Mouse (Mus musculus): ENCODE data around the gene Sh3pxd2a. TPM values are rescaled to one million over a fixed set of nuclear protein-coding genes. Genes with fewer than 3 reads are reported as not detected.

Gene Sh3pxd2a
- polyA plus RNA-seq, 1 experiment from 2014 or later = 7.4 TPM

- H3K4me1 ChIP-seq (ENCODE audit: control insufficient read depth, insufficient read depth, low read length) = no peaks in the 10 kb centered on the region
- no peak overlapping the region for H3K9ac ChIP-seq (replicated peaks; ENCODE audit: low read length)
- DNase-seq (ENCODE audit: low spot score) = no peak
- no peak overlapping the region for H3K27ac ChIP-seq (replicated peaks; ENCODE audit: low read depth, low read length)
- H3K4me2 ChIP-seq (ENCODE audit: low read depth, low read length) = no peak overlapping the region
- no peaks in the 10 kb centered on the region for H3K27me3 ChIP-seq (ENCODE audit: control insufficient read depth, insufficient read depth, low read length)
- no peak for ATAC-seq (replicated peaks; ENCODE audit: insufficient number of reproducible peaks, low FRiP score, low TSS enrichment, low read depth)
- no peaks in the 10 kb centered on the region for H3K36me3 ChIP-seq (replicated peaks; ENCODE audit: control insufficient read depth, insufficient read depth, low read depth, low read length)
- H3K9me3 ChIP-seq (replicated peaks; ENCODE audit: control insufficient read depth, low read length) = no peaks in the 10 kb centered on the region
- no peak overlapping the region for H3K4me3 ChIP-seq (ENCODE audit: low read depth, low read length)
- WGBS = 93% methylated on average over 5 of the region's 5 CpGs
Measured at GRCm38 (mm10) chr19:47216766-47217165, 247.4 kb downstream of the Sh3pxd2a start.

GRCm38 (mm10) chr19:47213470-47213869 is 250.7 kb downstream of the Sh3pxd2a start:
- ATAC-seq (replicated peaks; ENCODE audit: insufficient number of reproducible peaks, low FRiP score, low TSS enrichment, low read depth) = no peak
- WGBS = 70% methylated on average over 1 of the region's 1 CpGs
- no peaks in the 10 kb centered on the region for H3K36me3 ChIP-seq (replicated peaks; ENCODE audit: control insufficient read depth, insufficient read depth, low read depth, low read length)
- no peak overlapping the region for H3K4me3 ChIP-seq (ENCODE audit: low read depth, low read length)
- H3K4me1 ChIP-seq (ENCODE audit: control insufficient read depth, insufficient read depth, low read length) = no peaks in the 10 kb centered on the region
- no peaks in the 10 kb centered on the region for H3K9me3 ChIP-seq (replicated peaks; ENCODE audit: control insufficient read depth, low read length)
- H3K27ac ChIP-seq (replicated peaks; ENCODE audit: low read depth, low read length) = no peak overlapping the region
- H3K4me2 ChIP-seq (ENCODE audit: low read depth, low read length) = no peak overlapping the region
- no peak for DNase-seq (ENCODE audit: low spot score)
- no peak overlapping the region for H3K9ac ChIP-seq (replicated peaks; ENCODE audit: low read length)
- no peaks in the 10 kb centered on the region for H3K27me3 ChIP-seq (ENCODE audit: control insufficient read depth, insufficient read depth, low read length)

DNA sequence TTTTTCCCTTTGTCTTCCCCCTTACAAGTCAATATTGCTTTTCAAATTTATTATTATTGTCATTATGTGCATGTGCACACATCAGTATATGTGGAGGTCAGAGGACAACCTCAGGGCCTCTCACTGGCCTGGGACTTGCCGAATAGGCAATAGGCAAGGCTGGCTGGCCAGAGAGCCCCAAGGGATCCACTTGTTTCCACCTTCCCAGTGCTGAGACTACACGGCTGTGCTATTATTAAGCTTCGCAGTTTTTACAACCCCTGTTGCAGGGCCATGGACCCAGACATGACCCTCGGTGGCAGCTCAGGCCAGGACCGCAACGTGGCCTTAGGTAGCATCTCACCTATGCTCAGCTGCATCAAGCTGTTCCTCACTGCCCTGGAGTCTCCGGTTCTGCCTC is 251.8 kb downstream of the Sh3pxd2a start:
- H3K4me3 ChIP-seq (ENCODE audit: low read depth, low read length) = no peak overlapping the region
- no peak overlapping the region for H3K27ac ChIP-seq (replicated peaks; ENCODE audit: low read depth, low read length)
- H3K27me3 ChIP-seq (ENCODE audit: control insufficient read depth, insufficient read depth, low read length) = no peaks in the 10 kb centered on the region
- no peak overlapping the region for H3K9ac ChIP-seq (replicated peaks; ENCODE audit: low read length)
- DNase-seq (ENCODE audit: low spot score) (no peak), ATAC-seq (replicated peaks; ENCODE audit: insufficient number of reproducible peaks, low FRiP score, low TSS enrichment, low read depth) (no peak)
- no peak overlapping the region for H3K4me2 ChIP-seq (ENCODE audit: low read depth, low read length)
- no peaks in the 10 kb centered on the region for H3K4me1 ChIP-seq (ENCODE audit: control insufficient read depth, insufficient read depth, low read length)
- 84% methylated on average over 7 of the region's 7 CpGs for WGBS
- no peaks in the 10 kb centered on the region for H3K9me3 ChIP-seq (replicated peaks; ENCODE audit: control insufficient read depth, low read length)
- H3K36me3 ChIP-seq (replicated peaks; ENCODE audit: control insufficient read depth, insufficient read depth, low read depth, low read length) = no peaks in the 10 kb centered on the region

- H3K27ac ChIP-seq (replicated peaks; ENCODE audit: low read depth, low read length) = no peak overlapping the region
- no peaks in the 10 kb centered on the region for H3K36me3 ChIP-seq (replicated peaks; ENCODE audit: control insufficient read depth, insufficient read depth, low read depth, low read length)
- no peaks in the 10 kb centered on the region for H3K27me3 ChIP-seq (ENCODE audit: control insufficient read depth, insufficient read depth, low read length)
- ATAC-seq (replicated peaks; ENCODE audit: insufficient number of reproducible peaks, low FRiP score, low TSS enrichment, low read depth) = no peak
- WGBS = 76% methylated on average over 10 of the region's 10 CpGs
- DNase-seq (ENCODE audit: low spot score) = no peak
- no peak overlapping the region for H3K4me3 ChIP-seq (ENCODE audit: low read depth, low read length)
- H3K4me1 ChIP-seq (ENCODE audit: control insufficient read depth, insufficient read depth, low read length) = no peaks in the 10 kb centered on the region
- no peak overlapping the region for H3K4me2 ChIP-seq (ENCODE audit: low read depth, low read length)
- H3K9ac ChIP-seq (replicated peaks; ENCODE audit: low read length) = no peak overlapping the region
- no peaks in the 10 kb centered on the region for H3K9me3 ChIP-seq (replicated peaks; ENCODE audit: control insufficient read depth, low read length)
Measured at GRCm38 (mm10) chr19:47211609-47212312, 252.4 kb downstream of the Sh3pxd2a start.

DNA sequence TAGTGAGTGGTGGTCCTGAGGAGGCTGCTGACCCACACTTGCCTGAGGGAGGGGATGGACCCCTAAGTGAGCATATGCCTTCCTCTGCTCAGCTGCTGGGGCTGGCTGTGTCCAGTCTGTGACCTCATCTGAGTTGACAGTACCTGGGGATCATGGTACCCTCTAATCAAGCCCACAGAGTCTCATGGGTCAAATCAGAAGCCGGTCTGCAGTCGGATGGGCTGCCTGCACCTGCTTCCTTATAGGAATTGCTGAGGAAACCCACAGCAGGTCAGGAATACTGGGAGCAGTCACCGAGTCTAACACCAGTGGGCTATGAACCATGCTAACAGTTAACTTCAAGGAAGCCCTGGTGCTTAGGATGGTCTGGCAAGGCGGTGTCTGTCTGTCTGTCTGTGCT is 253.8 kb downstream of the Sh3pxd2a start:
- Histone ChIP-seq H3K36me3 (replicated peaks; ENCODE audit: control insufficient read depth, insufficient read depth, low read depth, low read length) (no peaks in the 10 kb centered on the region), H3K4me2 (ENCODE audit: low read depth, low read length) (no peak overlapping the region), H3K9me3 (replicated peaks; ENCODE audit: control insufficient read depth, low read length) (no peaks in the 10 kb centered on the region), H3K27ac (replicated peaks; ENCODE audit: low read depth, low read length) (no peak overlapping the region), H3K27me3 (ENCODE audit: control insufficient read depth, insufficient read depth, low read length) (no peaks in the 10 kb centered on the region), H3K4me1 (ENCODE audit: control insufficient read depth, insufficient read depth, low read length) (no peaks in the 10 kb centered on the region), H3K9ac (replicated peaks; ENCODE audit: low read length) (no peak overlapping the region), H3K4me3 (ENCODE audit: low read depth, low read length) (no peak overlapping the region)
- 93% methylated on average over 4 of the region's 4 CpGs for WGBS
- ATAC-seq (replicated peaks; ENCODE audit: insufficient number of reproducible peaks, low FRiP score, low TSS enrichment, low read depth) = no peak
- DNase-seq (ENCODE audit: low spot score) = no peak

Small RNAs within 50 kb of the gene (microRNA-seq; reads per million reads assigned to microRNA genes)
- gene Mir6995 (ENCODE audit: borderline number of aligned reads) = not detected

Other genes starting within 250 kb of the Sh3pxd2a start
- 61.0 and 68.9 TPM in 2 replicates for gene Stn1, start 73.1 kb upstream of the Sh3pxd2a start, polyA plus RNA-seq (2014; fragmentation: Nextera tagmentation; extraction: Ambion mirVana)
- gene Slk, start 115.3 kb upstream of the Sh3pxd2a start, polyA plus RNA-seq (2014; fragmentation: Nextera tagmentation; extraction: Ambion mirVana) = 10.9 and 14.3 TPM in 2 replicates
- gene Col17a1, start 227.7 kb upstream of the Sh3pxd2a start, polyA plus RNA-seq (2014; fragmentation: Nextera tagmentation; extraction: Ambion mirVana) = 2.5 TPM in 2 replicates

Data from embryonic facial prominence, embryonic 11.5 days (tissue).